Mouse (Mus musculus) liver, postnatal 0 days (tissue): ENCODE measurements around the gene Cmtr1. TPM values are rescaled to one million over a fixed set of nuclear protein-coding genes. Genes with fewer than 3 reads are reported as not detected.

Experiments
- ATAC-seq: fragments of 200-750 bp; cut with Nextera tagmentation; 2 replicates; pipeline ENCODE4 v1.8.0; 2017; ENCODE audit warnings: mild to moderate bottlenecking, moderate library complexity
- DNase-seq: peaks from one replicate; pipeline ENCODE4 v3.0.0-alpha.2; 2016
- H3K27ac ChIP-seq: fragments of 300-500 bp; sonication (generic); 2 replicates; pipeline ENCODE4 v1.5.1; 2014; ENCODE audit warnings: antibody characterized with exemption, moderate library complexity, mild to moderate bottlenecking, low read depth
- H3K27me3 ChIP-seq: fragments of 300-500 bp; sonication (generic); 2 replicates; pipeline ENCODE4 v1.6.1; 2014; ENCODE audit warnings: low read length, control low read depth, mixed read lengths; ENCODE audit not compliant: insufficient read depth
- H3K36me3 ChIP-seq: fragments of 300-500 bp; sonication (generic); replicated peaks from 2 replicates; pipeline ENCODE4 v1.6.1; 2014; ENCODE audit warnings: mild to moderate bottlenecking, control low read depth, low read length, moderate library complexity, mixed read lengths; ENCODE audit not compliant: insufficient read depth
- H3K4me1 ChIP-seq: fragments of 300-500 bp; sonication (generic); 2 replicates; pipeline ENCODE4 v1.6.1; 2014; ENCODE audit warnings: antibody characterized with exemption, mild to moderate bottlenecking, control low read depth; ENCODE audit not compliant: insufficient read depth
- H3K4me2 ChIP-seq: fragments of 300-500 bp; sonication (generic); 2 replicates; pipeline ENCODE4 v1.6.1; 2014; ENCODE audit warnings: low read depth, mild to moderate bottlenecking, low read length, moderate library complexity, mixed read lengths
- H3K4me3 ChIP-seq: fragments of 300-500 bp; sonication (generic); 2 replicates; pipeline ENCODE4 v1.5.1; 2014; ENCODE audit warnings: low read depth, low read length
- H3K9ac ChIP-seq: fragments of 300-500 bp; sonication (generic); replicated peaks from 2 replicates; pipeline ENCODE4 v1.6.1; 2014; ENCODE audit warnings: mild to moderate bottlenecking, moderate library complexity
- H3K9me3 ChIP-seq: fragments of 300-500 bp; sonication (generic); 2 replicates; pipeline ENCODE4 v1.6.1; 2016; ENCODE audit warnings: mild to moderate bottlenecking, control low read depth, low read length, mixed read lengths
- CTCF ChIP-seq: sonication (generic); IDR thresholded peaks from 2 replicates; pipeline ENCODE4 v1.5.1; 2016; ENCODE audit warnings: antibody characterized with exemption, low read depth
- EP300 ChIP-seq: IDR thresholded peaks from 2 replicates; pipeline ENCODE4 v1.6.1; 2016; ENCODE audit warnings: antibody characterized with exemption, low read depth, mild to moderate bottlenecking
- WGBS: fragments of 180-500 bp; shearing (Covaris S2); extraction: QIAGEN DNeasy Blood & Tissue Kit; methylation state at CpG from one replicate; pipeline ENCODE4 v1.1.7; 2014; ENCODE audit not compliant: insufficient replicate concordance; 5-methylcytosine and 5-hydroxymethylcytosine counted together
- polyA plus RNA-seq: library from polyadenylated mRNA; unstranded; fragments of >200 nt; fragmentation: Nextera tagmentation; extraction: Ambion mirVana; gene quantifications from 2 replicates; pipeline ENCODE4 v1.2.1, GENCODE M21; 2015

The Cmtr1 gene
- polyA plus RNA-seq, 1 experiment from 2014 or later = 57.2 TPM

DNA sequence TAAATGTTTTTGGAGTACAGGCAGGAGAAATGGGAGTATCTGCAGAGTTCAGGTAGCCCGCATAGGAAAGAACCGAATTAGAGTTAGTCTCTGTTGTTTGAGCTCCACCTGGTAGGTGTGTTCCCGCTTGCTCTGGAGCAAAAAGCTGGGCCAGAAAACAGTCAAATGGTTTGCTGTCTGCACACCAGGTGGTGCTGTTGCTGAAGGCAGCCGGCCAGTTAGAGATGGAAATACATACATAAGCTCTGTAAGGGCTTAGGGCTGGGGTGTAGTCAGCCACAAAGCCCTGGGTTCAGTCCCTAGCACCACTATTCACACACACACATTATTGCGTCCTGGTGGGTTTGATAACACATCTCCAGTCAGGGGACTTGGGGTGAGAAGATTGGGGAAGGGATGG lies 24.3 kb upstream of the Cmtr1 start:
- no peak overlapping the region for H3K4me2 ChIP-seq
- no peak overlapping the region for H3K4me3 ChIP-seq
- peak overlapping the region; percentile 44; the same call in 1 of the 2 replicates for H3K27ac ChIP-seq
- H3K9ac ChIP-seq = no peak overlapping the region
- TF ChIP-seq EP300 (no peak), CTCF (peak; percentile 80)
- no peaks in the 10 kb centered on the region for H3K9me3 ChIP-seq
- peaks cover 15% of the 10 kb centered on the region for H3K4me1 ChIP-seq
- DNase-seq (peak; percentile 55), ATAC-seq (no peak)
- WGBS = 63% methylated on average over 5 of the region's 5 CpGs
- no peaks in the 10 kb centered on the region for H3K27me3 ChIP-seq
- H3K36me3 ChIP-seq = peaks cover 80% of the 10 kb centered on the region

DNA sequence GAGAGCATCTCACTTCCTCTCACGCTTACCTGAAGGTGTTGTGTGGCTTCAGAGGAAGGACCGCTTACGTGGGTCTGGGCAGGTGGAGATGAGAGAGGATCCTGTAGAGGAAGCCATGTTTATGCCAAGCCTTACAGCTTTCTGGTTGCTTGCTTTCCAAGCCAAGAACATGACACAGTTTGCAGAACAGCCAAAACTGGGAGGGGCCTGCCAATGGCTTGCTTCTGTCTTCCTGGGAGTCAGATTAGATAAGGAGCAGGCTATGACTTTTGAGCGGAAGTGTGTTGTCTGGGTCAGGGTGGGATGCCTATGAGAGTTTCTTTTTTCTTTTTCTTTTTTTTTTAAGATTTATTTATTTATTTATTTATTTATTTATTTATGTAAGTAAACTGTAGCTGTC lies 23.0 kb upstream of the Cmtr1 start:
- peak overlapping the region; percentile 57; the same call in 1 of the 2 replicates for H3K27ac ChIP-seq
- no peaks in the 10 kb centered on the region for H3K27me3 ChIP-seq
- H3K4me2 ChIP-seq = peak overlapping the region; percentile 36
- H3K9me3 ChIP-seq = no peaks in the 10 kb centered on the region
- no peak overlapping the region for H3K9ac ChIP-seq
- peaks cover 15% of the 10 kb centered on the region for H3K4me1 ChIP-seq
- TF ChIP-seq CTCF (no peak), EP300 (no peak)
- WGBS = 79% methylated on average over 4 of the region's 4 CpGs
- H3K4me3 ChIP-seq = no peak overlapping the region
- H3K36me3 ChIP-seq = peaks cover 77% of the 10 kb centered on the region
- ATAC-seq (peak; percentile 38; the same call in 1 of the 2 replicates), DNase-seq (no peak)

DNA sequence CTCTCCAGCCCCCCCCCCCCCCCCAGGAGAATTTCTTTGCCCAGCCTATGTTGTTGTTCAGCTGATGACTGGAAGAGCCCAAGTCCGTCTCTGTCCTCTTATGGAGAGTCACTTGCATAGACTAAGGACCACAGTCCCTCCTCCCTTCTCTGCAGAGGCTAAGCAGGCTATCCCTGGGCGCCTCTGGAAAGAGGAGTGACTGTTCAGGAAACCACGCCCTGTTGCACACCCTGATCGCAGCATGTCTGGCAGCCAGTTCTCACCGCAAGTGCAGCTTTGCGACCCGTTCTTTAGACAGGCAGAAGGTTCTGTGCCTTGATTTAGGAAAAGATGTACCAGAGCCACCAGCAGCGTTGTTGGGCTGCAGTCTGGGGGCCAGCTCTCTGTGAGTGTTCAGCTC lies 22.5 kb upstream of the Cmtr1 start:
- Histone ChIP-seq H3K9ac (no peak overlapping the region), H3K4me3 (no peak overlapping the region), H3K4me2 (peak overlapping the region; percentile 49), H3K36me3 (peaks cover 76% of the 10 kb centered on the region), H3K27me3 (no peaks in the 10 kb centered on the region), H3K9me3 (no peaks in the 10 kb centered on the region), H3K4me1 (peaks cover 15% of the 10 kb centered on the region), H3K27ac (peak overlapping the region; percentile 57; the same call in 1 of the 2 replicates)
- ATAC-seq (peak; percentile 72), DNase-seq (peak; percentile 61)
- no peak for TF ChIP-seq CTCF
- TF ChIP-seq EP300 = no peak
- WGBS = 38% methylated on average over 8 of the region's 8 CpGs

DNA sequence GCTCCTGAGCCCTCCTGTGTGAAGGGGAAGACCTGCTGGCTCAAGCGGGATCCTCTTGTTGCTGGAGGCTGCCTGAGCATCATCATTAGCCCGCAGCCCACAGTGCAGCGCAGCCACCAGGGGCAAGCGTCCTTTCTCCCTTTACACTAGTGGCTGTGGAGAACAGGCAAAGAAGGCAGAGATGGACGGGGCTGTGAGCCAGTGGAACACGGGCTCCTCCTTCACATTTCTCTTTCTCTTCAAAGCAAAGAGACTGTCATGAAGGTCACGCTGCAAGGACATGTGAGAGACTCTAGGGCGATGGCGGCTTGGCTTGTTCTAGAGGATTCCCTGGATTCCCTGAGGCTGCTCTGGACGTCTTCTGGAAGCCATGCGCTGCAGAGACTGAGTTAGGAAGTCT lies 19.4 kb upstream of the Cmtr1 start:
- WGBS = 96% methylated on average over 11 of the region's 11 CpGs
- TF ChIP-seq CTCF (no peak), EP300 (no peak)
- no peak for ATAC-seq
- no peaks in the 10 kb centered on the region for H3K9me3 ChIP-seq
- no peak for DNase-seq
- H3K36me3 ChIP-seq = peaks cover 51% of the 10 kb centered on the region
- H3K4me3 ChIP-seq = no peak overlapping the region
- no peak overlapping the region for H3K9ac ChIP-seq
- no peaks in the 10 kb centered on the region for H3K27me3 ChIP-seq
- H3K4me2 ChIP-seq = no peak overlapping the region
- H3K27ac ChIP-seq = no peak overlapping the region
- H3K4me1 ChIP-seq = peaks cover 15% of the 10 kb centered on the region

DNA sequence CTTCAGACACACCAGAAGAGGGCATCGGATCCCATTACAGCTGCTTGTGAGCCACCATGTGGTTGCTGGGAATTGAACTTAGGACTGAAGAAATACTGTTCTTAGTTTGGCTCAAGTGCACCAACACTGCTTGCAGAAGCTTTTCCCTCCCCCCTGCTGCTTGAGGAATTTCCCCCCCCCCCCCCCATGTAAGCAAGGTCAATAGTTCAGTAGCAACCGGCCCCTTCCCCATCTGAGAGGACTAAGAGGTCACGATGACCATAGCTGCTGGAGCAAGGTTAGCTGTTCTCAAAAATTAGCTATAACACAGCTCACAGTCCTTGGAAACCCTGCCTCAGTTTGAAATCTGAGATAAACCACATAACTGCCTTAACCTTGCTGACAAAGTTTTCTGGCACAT lies 18.2 kb upstream of the Cmtr1 start:
- H3K27ac ChIP-seq = no peak overlapping the region
- no peaks in the 10 kb centered on the region for H3K9me3 ChIP-seq
- ATAC-seq (no peak), DNase-seq (no peak)
- TF ChIP-seq CTCF (no peak), EP300 (no peak)
- WGBS = 87% methylated on average over 3 of the region's 3 CpGs
- peaks cover 42% of the 10 kb centered on the region for H3K36me3 ChIP-seq
- H3K4me2 ChIP-seq = no peak overlapping the region
- no peaks in the 10 kb centered on the region for H3K27me3 ChIP-seq
- H3K4me3 ChIP-seq = no peak overlapping the region
- H3K9ac ChIP-seq = no peak overlapping the region
- peaks cover 8% of the 10 kb centered on the region for H3K4me1 ChIP-seq

DNA sequence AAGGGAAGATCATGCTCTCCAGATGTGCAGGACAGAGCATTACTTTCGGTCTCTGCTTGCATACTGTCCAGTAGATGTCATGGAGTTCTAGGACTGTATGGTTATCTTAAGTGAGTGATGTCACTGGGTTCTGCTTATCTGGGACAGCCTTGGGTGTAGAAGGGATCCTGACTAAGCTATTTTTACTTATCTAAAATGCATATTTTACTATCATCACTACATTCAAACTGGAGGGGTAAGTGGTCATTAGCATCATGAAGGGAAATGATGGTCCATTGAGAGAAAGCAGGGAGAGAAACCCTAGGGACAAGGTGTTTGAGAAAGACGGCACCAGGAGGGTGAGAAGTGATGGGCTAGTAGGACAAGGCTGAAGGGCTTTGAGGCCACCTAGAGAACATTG lies 2.1 kb upstream of the Cmtr1 start:
- ATAC-seq = peak; percentile 74
- Histone ChIP-seq H3K9me3 (no peaks in the 10 kb centered on the region), H3K36me3 (peaks cover 9% of the 10 kb centered on the region), H3K27ac (peak overlapping the region; percentile 99), H3K4me1 (peaks cover 4% of the 10 kb centered on the region; the same call in 1 of the 2 replicates), H3K4me3 (peak overlapping the region; percentile 55), H3K27me3 (no peaks in the 10 kb centered on the region), H3K9ac (peak overlapping the region; percentile 52), H3K4me2 (peak overlapping the region; percentile 66)
- TF ChIP-seq EP300 (peak; percentile 98), CTCF (no peak)
- no peak for DNase-seq
- WGBS = 47% methylated on average over 2 of the region's 2 CpGs
